Mouse (Mus musculus) retina, postnatal 7 days (tissue): ENCODE measurements around the gene Smad3.

ENCODE experiments used
- DNase-seq: peaks from one replicate; pipeline ENCODE4 v3.0.0-alpha.2; 2012; ENCODE audit warnings: low read depth, low spot score

The Smad3 gene

GRCm38 (mm10) chr9:63664792-63665646 lies 92.8 kb downstream of the Smad3 start:
- no peak for DNase-seq

GRCm38 (mm10) chr9:63664300-63664745 lies 93.5 kb downstream of the Smad3 start:
- DNase-seq: no peak

GRCm38 (mm10) chr9:63663222-63663621 lies 94.6 kb downstream of the Smad3 start:
- DNase-seq: no peak

- no peak for DNase-seq
Measured at GRCm38 (mm10) chr9:63662759-63663158, 95.0 kb downstream of the Smad3 start.

GRCm38 (mm10) chr9:63660691-63661090 lies 97.1 kb downstream of the Smad3 start:
- DNase-seq: no peak

GRCm38 (mm10) chr9:63660061-63660460 lies 97.7 kb downstream of the Smad3 start:
- DNase-seq: no peak

- no peak for DNase-seq
Measured at GRCm38 (mm10) chr9:63658970-63659371, 98.8 kb downstream of the Smad3 start.

- DNase-seq: no peak
Measured at GRCm38 (mm10) chr9:63658436-63658835, 99.4 kb downstream of the Smad3 start.

GRCm38 (mm10) chr9:63657167-63657566 lies 100.6 kb downstream of the Smad3 start:
- DNase-seq: no peak

- no peak for DNase-seq
Measured at GRCm38 (mm10) chr9:63655092-63655491, 102.7 kb downstream of the Smad3 start.

- DNase-seq: no peak
Measured at GRCm38 (mm10) chr9:63654575-63654974, 103.2 kb downstream of the Smad3 start.

- no peak for DNase-seq
Measured at GRCm38 (mm10) chr9:63653666-63654065, 104.1 kb downstream of the Smad3 start.

- no peak for DNase-seq
Measured at GRCm38 (mm10) chr9:63651594-63651993, 106.2 kb downstream of the Smad3 start.

- no peak for DNase-seq
Measured at GRCm38 (mm10) chr9:63650905-63651304, 106.9 kb downstream of the Smad3 start.

- DNase-seq: no peak
Measured at GRCm38 (mm10) chr9:63649841-63650545, 107.8 kb downstream of the Smad3 start.

- no peak for DNase-seq
Measured at GRCm38 (mm10) chr9:63648520-63648918, 109.3 kb downstream of the Smad3 start.

GRCm38 (mm10) chr9:63647581-63648519 lies 109.9 kb downstream of the Smad3 start:
- no peak for DNase-seq

- no peak for DNase-seq
Measured at GRCm38 (mm10) chr9:63645084-63645483, 112.7 kb downstream of the Smad3 start.

- no peak for DNase-seq
Measured at GRCm38 (mm10) chr9:63644011-63644410, 113.8 kb downstream of the Smad3 start.

GRCm38 (mm10) chr9:63641983-63642646 lies 115.7 kb downstream of the Smad3 start:
- DNase-seq: no peak

GRCm38 (mm10) chr9:63636113-63636512 lies 121.7 kb downstream of the Smad3 start:
- DNase-seq: no peak
